Mouse (Mus musculus): ENCODE measurements around the gene Adat2.

Gene Adat2

DNA sequence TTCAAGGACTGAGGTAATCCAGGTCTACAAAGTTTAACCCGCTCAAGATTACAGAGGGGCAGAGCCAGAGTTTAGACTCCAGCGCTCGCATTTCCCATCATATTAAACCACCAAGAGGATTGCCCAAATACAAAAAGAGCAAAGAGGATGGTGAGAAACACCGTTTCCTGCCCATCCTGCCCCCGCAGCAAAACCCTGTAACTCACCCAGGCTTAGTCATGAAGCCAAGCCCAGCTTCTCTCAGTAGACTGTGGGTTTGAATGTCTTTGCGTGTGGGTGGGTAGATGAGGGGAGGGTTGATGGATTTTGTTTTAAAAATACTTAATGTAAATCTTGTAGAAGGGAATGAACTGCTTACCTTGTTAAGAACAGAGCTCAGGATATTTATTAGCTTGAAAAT, 19.7 kb downstream of the Adat2 start:
- Histone ChIP-seq H3K27me3 (ENCODE audit: insufficient read depth, low read length) (no peaks in the 10 kb centered on the region), H3K4me1 (replicated peaks; ENCODE audit: low read depth, low read length) (no peaks in the 10 kb centered on the region), H3K4me3 (replicated peaks; ENCODE audit: low read length) (no peak overlapping the region), H3K9me3 (ENCODE audit: low read length) (no peaks in the 10 kb centered on the region), H3K36me3 (ENCODE audit: insufficient read depth, low read length) (no peaks in the 10 kb centered on the region)
- TF ChIP-seq CTCF (conservative IDR thresholded peaks at IDR 0.05; ENCODE audit: low read length) (no peak), NANOG (IDR thresholded peaks at IDR 0.05; ENCODE audit: borderline replicate concordance, low read length) (no peak), POU5F1 (IDR thresholded peaks at IDR 0.05; ENCODE audit: borderline replicate concordance, low read length) (no peak)

DNA sequence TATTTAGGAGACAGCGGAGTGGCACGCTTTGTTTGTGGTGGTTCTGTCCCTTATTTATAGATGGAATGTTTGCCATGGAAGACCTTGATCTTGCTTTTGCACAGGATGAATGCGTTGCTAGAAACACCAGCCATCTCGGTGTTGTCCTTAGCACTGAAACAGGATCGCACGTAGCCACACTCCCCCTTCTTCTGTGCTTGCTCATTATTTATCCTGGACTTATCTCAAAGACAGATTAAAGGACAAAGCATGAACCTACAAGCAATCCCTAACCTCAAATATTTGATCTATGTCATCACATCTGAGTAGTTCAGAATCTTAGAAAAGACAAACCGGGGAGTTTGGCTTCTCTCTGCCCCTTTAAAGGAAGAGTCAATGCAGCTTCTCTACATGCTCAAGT, 24.4 kb downstream of the Adat2 start:
- H3K36me3 ChIP-seq (ENCODE audit: insufficient read depth, low read length) = no peaks in the 10 kb centered on the region
- no peak overlapping the region for H3K4me3 ChIP-seq (replicated peaks; ENCODE audit: low read length)
- H3K9me3 ChIP-seq (ENCODE audit: low read length) = no peaks in the 10 kb centered on the region
- no peaks in the 10 kb centered on the region for H3K4me1 ChIP-seq (replicated peaks; ENCODE audit: low read depth, low read length)
- TF ChIP-seq CTCF (conservative IDR thresholded peaks at IDR 0.05; ENCODE audit: low read length) (no peak), POU5F1 (IDR thresholded peaks at IDR 0.05; ENCODE audit: borderline replicate concordance, low read length) (no peak), NANOG (IDR thresholded peaks at IDR 0.05; ENCODE audit: borderline replicate concordance, low read length) (no peak)
- H3K27me3 ChIP-seq (ENCODE audit: insufficient read depth, low read length) = no peaks in the 10 kb centered on the region

DNA sequence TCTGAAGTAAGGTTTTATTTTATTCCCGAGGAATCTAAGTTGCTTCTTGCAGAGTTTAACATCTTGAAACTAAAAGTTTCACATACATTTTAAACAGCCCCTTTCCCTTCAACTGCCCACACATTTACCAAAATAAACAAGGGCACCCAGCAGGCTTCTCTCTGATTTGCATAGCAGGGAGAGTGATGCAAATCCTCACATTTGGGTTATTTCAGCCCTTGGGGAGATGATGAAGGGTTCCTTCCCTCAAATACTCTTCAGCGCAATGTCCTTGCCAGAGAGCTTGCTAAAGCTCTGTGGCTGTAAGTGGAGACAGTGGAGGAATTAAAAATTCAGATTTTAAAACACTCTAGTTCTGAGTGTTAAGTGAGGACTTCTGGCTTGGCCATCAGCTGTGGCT, 35.2 kb downstream of the Adat2 start:
- Histone ChIP-seq H3K4me3 (replicated peaks; ENCODE audit: low read length) (no peak overlapping the region), H3K27me3 (ENCODE audit: insufficient read depth, low read length) (no peaks in the 10 kb centered on the region), H3K36me3 (ENCODE audit: insufficient read depth, low read length) (no peaks in the 10 kb centered on the region), H3K9me3 (ENCODE audit: low read length) (peaks cover 14% of the 10 kb centered on the region), H3K4me1 (replicated peaks; ENCODE audit: low read depth, low read length) (no peaks in the 10 kb centered on the region)
- TF ChIP-seq POU5F1 (IDR thresholded peaks at IDR 0.05; ENCODE audit: borderline replicate concordance, low read length) = no peak
- TF ChIP-seq NANOG (IDR thresholded peaks at IDR 0.05; ENCODE audit: borderline replicate concordance, low read length) = no peak
- no peak for TF ChIP-seq CTCF (conservative IDR thresholded peaks at IDR 0.05; ENCODE audit: low read length)

DNA sequence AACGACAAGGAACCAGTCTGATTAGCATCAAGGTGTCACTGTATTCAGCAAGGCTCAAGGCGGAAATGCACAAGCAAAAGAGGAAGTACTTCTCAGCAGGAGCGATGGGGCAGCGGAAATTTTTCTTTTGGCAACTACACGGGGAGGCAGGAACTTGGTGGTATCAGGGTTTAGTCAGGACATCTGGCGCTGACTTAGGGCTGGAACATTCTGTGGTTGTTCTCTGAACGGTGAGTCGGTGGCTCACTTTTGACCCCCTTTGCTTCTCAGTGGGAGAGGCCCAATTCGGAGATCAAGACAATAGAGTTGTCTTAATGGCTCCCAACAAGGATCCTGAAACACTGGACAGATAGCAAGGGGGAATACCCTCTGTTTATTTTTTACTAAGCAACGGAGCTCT, 39.5 kb downstream of the Adat2 start:
- Histone ChIP-seq H3K36me3 (ENCODE audit: insufficient read depth, low read length) (no peaks in the 10 kb centered on the region), H3K27me3 (ENCODE audit: insufficient read depth, low read length) (no peaks in the 10 kb centered on the region), H3K4me3 (replicated peaks; ENCODE audit: low read length) (no peak overlapping the region), H3K4me1 (replicated peaks; ENCODE audit: low read depth, low read length) (no peaks in the 10 kb centered on the region), H3K9me3 (ENCODE audit: low read length) (peaks cover 14% of the 10 kb centered on the region)
- TF ChIP-seq NANOG (IDR thresholded peaks at IDR 0.05; ENCODE audit: borderline replicate concordance, low read length) = no peak
- TF ChIP-seq CTCF (conservative IDR thresholded peaks at IDR 0.05; ENCODE audit: low read length) = no peak
- no peak for TF ChIP-seq POU5F1 (IDR thresholded peaks at IDR 0.05; ENCODE audit: borderline replicate concordance, low read length)

DNA sequence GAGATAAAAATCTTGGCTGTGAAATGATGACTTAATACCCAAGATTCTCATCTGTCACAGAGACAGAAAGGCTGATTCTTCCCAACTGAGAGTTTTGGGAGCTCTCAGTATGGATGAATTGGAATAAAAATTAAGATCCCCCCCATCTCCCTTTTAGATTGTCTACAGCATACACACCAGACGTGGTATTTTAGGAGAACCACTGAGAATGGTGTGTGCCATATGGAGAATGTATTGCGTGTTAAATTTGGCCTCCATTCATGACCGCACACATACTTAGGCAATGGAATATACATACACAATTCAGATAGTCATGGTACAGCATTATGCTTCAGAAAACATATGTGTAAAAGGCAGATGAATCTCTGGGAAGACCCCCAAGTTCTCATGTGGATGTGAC, 40.8 kb downstream of the Adat2 start:
- no peaks in the 10 kb centered on the region for H3K36me3 ChIP-seq (ENCODE audit: insufficient read depth, low read length)
- H3K4me1 ChIP-seq (replicated peaks; ENCODE audit: low read depth, low read length) = no peaks in the 10 kb centered on the region
- no peak for TF ChIP-seq CTCF (conservative IDR thresholded peaks at IDR 0.05; ENCODE audit: low read length)
- no peak for TF ChIP-seq NANOG (IDR thresholded peaks at IDR 0.05; ENCODE audit: borderline replicate concordance, low read length)
- no peak for TF ChIP-seq POU5F1 (IDR thresholded peaks at IDR 0.05; ENCODE audit: borderline replicate concordance, low read length)

DNA sequence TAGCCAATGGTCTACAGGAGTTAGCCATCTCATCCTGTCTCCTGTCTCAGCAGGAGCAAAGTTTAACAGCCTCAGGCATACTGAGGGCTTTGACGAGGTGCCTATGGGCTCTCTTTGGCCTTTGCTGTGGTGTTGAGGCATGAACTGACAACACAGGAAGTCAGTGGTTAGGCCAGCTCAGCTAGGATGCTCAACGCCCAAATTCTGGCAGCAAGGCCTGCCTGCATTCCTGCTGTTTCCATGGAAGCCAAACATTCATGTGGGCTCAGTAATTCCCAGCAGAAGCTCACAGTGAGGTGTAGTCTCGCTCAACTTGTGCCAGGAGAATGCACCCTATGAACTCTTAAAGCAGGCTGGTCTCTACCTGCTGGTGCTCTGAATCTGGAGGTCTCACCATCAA, 43.4 kb downstream of the Adat2 start:
- Histone ChIP-seq H3K4me1 (replicated peaks; ENCODE audit: low read depth, low read length) (no peaks in the 10 kb centered on the region), H3K36me3 (ENCODE audit: insufficient read depth, low read length) (no peaks in the 10 kb centered on the region), H3K9me3 (ENCODE audit: low read length) (peaks cover 14% of the 10 kb centered on the region), H3K4me3 (replicated peaks; ENCODE audit: low read length) (no peak overlapping the region), H3K27me3 (ENCODE audit: insufficient read depth, low read length) (no peaks in the 10 kb centered on the region)
- TF ChIP-seq NANOG (IDR thresholded peaks at IDR 0.05; ENCODE audit: borderline replicate concordance, low read length) (no peak), POU5F1 (IDR thresholded peaks at IDR 0.05; ENCODE audit: borderline replicate concordance, low read length) (no peak), CTCF (conservative IDR thresholded peaks at IDR 0.05; ENCODE audit: low read length) (no peak)

More for the DNA sequence above, 40.8 kb downstream of the Adat2 start:
- Histone ChIP-seq H3K9me3 (ENCODE audit: low read length) (peaks cover 14% of the 10 kb centered on the region), H3K4me3 (replicated peaks; ENCODE audit: low read length) (no peak overlapping the region), H3K27me3 (ENCODE audit: insufficient read depth, low read length) (no peaks in the 10 kb centered on the region)

DNA sequence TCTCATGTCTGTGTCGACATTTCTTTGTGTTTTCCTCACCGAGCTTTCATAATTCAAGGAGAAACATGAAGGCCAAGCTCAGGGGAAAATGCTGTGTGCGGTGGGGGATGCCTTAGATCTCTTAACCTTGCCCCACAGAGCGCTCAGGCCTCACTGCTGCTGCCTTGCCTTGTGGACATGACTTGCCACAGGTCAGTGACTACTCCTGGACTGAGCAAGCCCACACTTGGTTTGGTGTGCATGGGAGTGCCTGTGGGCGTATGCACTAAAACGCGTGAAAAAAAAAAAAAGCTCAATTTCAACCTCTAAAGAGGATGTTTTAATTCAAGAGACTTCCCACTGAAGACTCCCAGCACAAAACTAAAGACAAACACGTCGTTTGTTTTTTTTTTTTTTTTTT, 44.2 kb downstream of the Adat2 start:
- H3K27me3 ChIP-seq (ENCODE audit: insufficient read depth, low read length) = no peaks in the 10 kb centered on the region
- no peak overlapping the region for H3K4me3 ChIP-seq (replicated peaks; ENCODE audit: low read length)
- peaks cover 7% of the 10 kb centered on the region for H3K9me3 ChIP-seq (ENCODE audit: low read length)
- H3K4me1 ChIP-seq (replicated peaks; ENCODE audit: low read depth, low read length) = no peaks in the 10 kb centered on the region
- H3K36me3 ChIP-seq (ENCODE audit: insufficient read depth, low read length) = no peaks in the 10 kb centered on the region
- TF ChIP-seq NANOG (IDR thresholded peaks at IDR 0.05; ENCODE audit: borderline replicate concordance, low read length) = no peak
- TF ChIP-seq POU5F1 (IDR thresholded peaks at IDR 0.05; ENCODE audit: borderline replicate concordance, low read length) = no peak
- TF ChIP-seq CTCF (conservative IDR thresholded peaks at IDR 0.05; ENCODE audit: low read length) = no peak

DNA sequence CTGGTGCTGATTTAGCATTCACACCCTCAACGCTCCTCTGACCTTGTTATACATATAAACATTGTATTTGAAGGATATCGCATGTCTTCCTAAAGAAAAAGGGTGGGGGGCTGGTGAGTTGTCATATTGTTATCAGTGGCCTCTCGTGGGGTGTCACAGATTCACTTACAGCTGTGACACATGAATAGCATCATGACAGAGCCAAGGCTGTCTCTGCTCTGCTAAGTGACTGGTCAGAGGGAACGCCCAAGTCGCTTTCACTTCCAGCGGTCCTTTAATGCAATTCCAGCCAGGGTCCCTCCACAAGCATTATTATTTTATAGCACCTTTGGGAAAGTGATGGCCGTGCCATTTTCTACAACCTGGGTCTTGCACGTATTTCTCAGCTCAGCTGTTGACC, 44.8 kb downstream of the Adat2 start:
- no peaks in the 10 kb centered on the region for H3K27me3 ChIP-seq (ENCODE audit: insufficient read depth, low read length)
- no peaks in the 10 kb centered on the region for H3K4me1 ChIP-seq (replicated peaks; ENCODE audit: low read depth, low read length)
- no peaks in the 10 kb centered on the region for H3K36me3 ChIP-seq (ENCODE audit: insufficient read depth, low read length)
- H3K4me3 ChIP-seq (replicated peaks; ENCODE audit: low read length) = no peak overlapping the region
- TF ChIP-seq POU5F1 (IDR thresholded peaks at IDR 0.05; ENCODE audit: borderline replicate concordance, low read length) (no peak), CTCF (conservative IDR thresholded peaks at IDR 0.05; ENCODE audit: low read length) (no peak), NANOG (IDR thresholded peaks at IDR 0.05; ENCODE audit: borderline replicate concordance, low read length) (no peak)
- H3K9me3 ChIP-seq (ENCODE audit: low read length) = 0 out of 2 replicates have a peak, but pooled peaks cover under 1% of the 10 kb centered on the region

DNA sequence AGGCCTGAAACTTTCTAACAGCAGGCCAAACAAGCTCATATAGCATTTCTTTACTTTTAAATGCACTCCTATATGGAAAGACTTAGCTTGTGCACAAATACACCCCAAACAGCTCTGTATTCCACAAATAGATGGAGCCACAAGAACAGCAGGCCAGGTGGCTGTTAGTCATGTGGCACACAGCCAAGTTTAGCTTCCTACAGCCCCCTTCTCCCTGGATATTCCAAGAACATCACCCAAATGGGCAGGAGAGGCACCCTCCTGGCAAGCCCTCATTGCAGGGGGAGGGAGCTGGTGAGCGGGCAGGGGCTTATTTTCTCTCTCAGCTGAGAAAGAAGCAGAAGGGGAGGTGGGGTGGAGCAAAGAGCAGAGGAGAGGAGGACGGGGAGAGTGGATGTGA, 48.2 kb downstream of the Adat2 start:
- no peaks in the 10 kb centered on the region for H3K4me1 ChIP-seq (replicated peaks; ENCODE audit: low read depth, low read length)
- no peaks in the 10 kb centered on the region for H3K27me3 ChIP-seq (ENCODE audit: insufficient read depth, low read length)
- TF ChIP-seq POU5F1 (IDR thresholded peaks at IDR 0.05; ENCODE audit: borderline replicate concordance, low read length) (no peak), CTCF (conservative IDR thresholded peaks at IDR 0.05; ENCODE audit: low read length) (no peak), NANOG (IDR thresholded peaks at IDR 0.05; ENCODE audit: borderline replicate concordance, low read length) (no peak)
- no peak overlapping the region for H3K4me3 ChIP-seq (replicated peaks; ENCODE audit: low read length)
- no peaks in the 10 kb centered on the region for H3K36me3 ChIP-seq (ENCODE audit: insufficient read depth, low read length)
- peaks cover 3% of the 10 kb centered on the region; the same call in 1 of the 2 replicates for H3K9me3 ChIP-seq (ENCODE audit: low read length)
